Mouse (Mus musculus) B cell, adult (primary cell): Measurements from ENCODE around the gene Gnao1. TPM values are rescaled to one million over a fixed set of nuclear protein-coding genes. Genes with fewer than 3 reads are reported as not detected.

ENCODE experiments used
- total RNA-seq: library from RNA; stranded (reverse); gene quantifications from 4 replicates; pipeline ENCODE4 v1.2.4, GENCODE M21; 2023; ENCODE audit not compliant: inconsistent age

The Gnao1 gene
- not detected in 4 replicates for total RNA-seq

GRCm38 (mm10) chr8:93809686-93810027, at the start of gene Gnao1:
Gnao1 (plus strand) TSS chr8:93809966.

DNA sequence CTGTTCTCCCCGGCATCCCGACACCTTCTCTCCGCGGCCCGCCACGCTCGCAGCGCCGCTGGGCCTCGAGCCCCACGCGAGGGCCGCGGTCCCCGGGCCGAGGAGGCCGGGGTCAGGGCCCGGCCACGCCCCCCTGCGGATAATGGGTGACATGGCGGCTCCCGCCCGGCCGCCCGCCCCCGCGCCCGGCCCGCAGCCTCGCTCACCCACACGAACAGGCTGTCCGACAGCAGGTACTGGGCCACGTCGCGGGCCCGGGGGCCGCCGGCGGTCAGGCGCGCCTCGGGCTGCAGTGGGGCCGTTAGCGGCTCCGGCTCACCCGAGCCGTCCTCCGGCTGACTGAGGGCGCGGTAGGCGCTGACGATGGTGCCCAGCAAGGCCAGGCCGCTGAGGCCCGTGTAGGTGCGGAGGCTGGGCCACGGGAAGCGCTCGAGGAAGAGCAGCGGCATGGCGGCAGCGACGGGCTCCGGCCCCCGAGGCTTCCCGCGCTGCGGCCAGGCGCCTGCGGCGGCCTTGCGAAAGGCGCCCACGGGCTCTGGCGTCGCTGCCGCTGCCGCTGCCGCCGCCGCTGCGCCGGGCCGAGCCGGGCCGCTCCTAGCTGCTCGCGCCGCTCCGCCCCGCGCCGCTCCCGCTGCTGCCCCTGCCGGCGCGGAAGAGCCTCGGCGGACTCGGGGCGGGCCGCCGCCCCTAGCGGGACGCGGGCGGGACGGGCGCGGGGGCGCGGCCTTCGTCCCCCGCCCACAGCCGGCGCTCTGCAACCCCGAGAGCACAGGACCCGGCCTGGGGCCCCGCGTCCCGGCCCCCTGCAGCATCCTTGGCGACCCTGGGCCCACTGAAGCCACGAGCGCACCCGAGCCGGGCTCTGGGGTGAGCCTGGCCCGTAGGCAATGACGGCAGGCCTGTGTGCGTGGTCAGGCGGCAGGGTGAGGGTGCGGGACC, 202.5 kb downstream of the Gnao1 start, which contains the start of gene Amfr:
Amfr (minus strand) TSS at position 830 of the 939 bp plus-strand sequence.

Other genes with a start within 250 kb of the Gnao1 start
- 71.8 to 79.4 TPM (median 78.0 TPM) in 4 replicates for gene Amfr, start 202.9 kb downstream of the Gnao1 start, total RNA-seq
- 43.4 to 52.6 TPM (median 48.3 TPM) in 4 replicates for gene Nudt21, start 227.1 kb downstream of the Gnao1 start, total RNA-seq
- 13.1 to 20.6 TPM (median 19.4 TPM) in 4 replicates for gene Ogfod1, start 227.2 kb downstream of the Gnao1 start, total RNA-seq